Mouse (Mus musculus): ENCODE measurements around the gene F2r. TPM values are rescaled to one million over a fixed set of nuclear protein-coding genes. Genes with fewer than 3 reads are reported as not detected.

F2r gene
- total and polyA plus RNA-seq, 3 experiments, result 0.02 TPM; not detected in 2

- H3K27me3 ChIP-seq (ENCODE audit: insufficient read depth, low read length), result peaks cover 36% of the 10 kb centered on the region
- DNase-seq (ENCODE audit: low spot score) (no peak), ATAC-seq (ENCODE audit: extremely low read depth, insufficient number of reproducible peaks, low FRiP score, poor library complexity, severe bottlenecking) (no peak)
- TF ChIP-seq GATA1 (IDR thresholded peaks at IDR 0.05; ENCODE audit: borderline replicate concordance, low read length) (no peak), CTCF (IDR thresholded peaks at IDR 0.05; ENCODE audit: low read depth, low read length) (no peak), GATA2 (IDR thresholded peaks at IDR 0.05; ENCODE audit: borderline replicate concordance, low read depth, low read length) (no peak), TAL1 (conservative IDR thresholded peaks at IDR 0.05; ENCODE audit: low read depth, low read length) (no peak), POLR2AphosphoS5 (IDR thresholded peaks at IDR 0.05; ENCODE audit: insufficient replicate concordance, low read depth, low read length) (no peak)
- H3K4me3 ChIP-seq (ENCODE audit: low read depth, low read length), result no peak overlapping the region
- H3K9me3 ChIP-seq (replicated peaks), result no peaks in the 10 kb centered on the region
- 0 out of 2 replicates have a peak, but pooled peaks cover 1% of the 10 kb centered on the region for H3K4me1 ChIP-seq (ENCODE audit: insufficient read depth, low read depth, low read length)
- H3K36me3 ChIP-seq (replicated peaks), result no peaks in the 10 kb centered on the region
These were observed 20.7 kb downstream of the F2r start for GRCm38 (mm10) chr13:95597578-95597977.

DNA sequence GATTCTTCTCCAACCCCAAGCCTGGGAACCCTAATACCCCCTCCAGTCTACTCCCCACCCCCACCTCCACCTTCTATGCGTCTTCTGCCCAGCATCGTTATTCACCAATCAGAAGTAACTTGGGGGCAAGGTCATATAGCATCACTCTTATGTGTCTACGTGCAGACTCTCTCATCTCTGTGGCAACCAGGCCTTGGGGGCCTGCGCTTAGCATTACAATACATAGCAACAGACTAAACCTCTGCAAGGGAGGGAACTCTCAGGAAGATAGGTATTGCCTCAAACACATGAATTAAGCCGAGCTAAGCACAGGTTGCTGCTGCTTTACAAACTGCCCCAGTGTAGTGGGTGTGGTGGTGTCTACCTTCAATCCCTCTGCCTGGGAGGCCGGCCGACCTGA lies 21.6 kb downstream of the F2r start:
- ATAC-seq (ENCODE audit: extremely low read depth, insufficient number of reproducible peaks, low FRiP score, poor library complexity, severe bottlenecking) (no peak), DNase-seq (ENCODE audit: low spot score) (no peak)
- H3K4me3 ChIP-seq (ENCODE audit: low read depth, low read length), result no peak overlapping the region
- no peak for TF ChIP-seq CTCF (IDR thresholded peaks at IDR 0.05; ENCODE audit: low read depth, low read length)
- TF ChIP-seq GATA2 (IDR thresholded peaks at IDR 0.05; ENCODE audit: borderline replicate concordance, low read depth, low read length), result no peak
- TF ChIP-seq GATA1 (IDR thresholded peaks at IDR 0.05; ENCODE audit: borderline replicate concordance, low read length), result no peak
- no peak for TF ChIP-seq TAL1 (conservative IDR thresholded peaks at IDR 0.05; ENCODE audit: low read depth, low read length)
- TF ChIP-seq POLR2AphosphoS5 (IDR thresholded peaks at IDR 0.05; ENCODE audit: insufficient replicate concordance, low read depth, low read length), result no peak
- no peaks in the 10 kb centered on the region for H3K9me3 ChIP-seq (replicated peaks)
- H3K4me1 ChIP-seq (ENCODE audit: insufficient read depth, low read depth, low read length), result 0 out of 2 replicates have a peak, but pooled peaks cover 1% of the 10 kb centered on the region
- peaks cover 42% of the 10 kb centered on the region for H3K27me3 ChIP-seq (ENCODE audit: insufficient read depth, low read length)
- no peaks in the 10 kb centered on the region for H3K36me3 ChIP-seq (replicated peaks)

DNA sequence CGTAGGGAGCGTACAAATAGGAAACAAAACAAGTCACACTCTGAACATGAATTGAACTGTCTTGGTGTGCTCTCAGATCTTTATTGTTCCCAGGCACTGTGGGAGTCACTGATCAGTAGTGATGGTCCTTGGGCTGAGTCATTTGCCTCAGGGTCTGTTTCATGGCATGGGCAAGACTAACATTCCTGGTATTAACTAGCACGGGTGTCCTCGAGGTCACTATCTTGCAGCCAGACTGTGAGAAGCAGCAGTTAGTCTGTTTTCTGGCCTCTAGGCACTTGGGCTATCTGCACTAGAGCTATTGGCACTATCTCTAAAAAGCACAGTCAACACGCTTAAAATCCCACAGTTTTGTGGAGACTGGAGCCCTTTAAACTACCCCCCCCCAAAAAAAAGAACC lies 22.4 kb downstream of the F2r start:
- TF ChIP-seq GATA1 (IDR thresholded peaks at IDR 0.05; ENCODE audit: borderline replicate concordance, low read length) (no peak), CTCF (IDR thresholded peaks at IDR 0.05; ENCODE audit: low read depth, low read length) (no peak), GATA2 (IDR thresholded peaks at IDR 0.05; ENCODE audit: borderline replicate concordance, low read depth, low read length) (no peak), POLR2AphosphoS5 (IDR thresholded peaks at IDR 0.05; ENCODE audit: insufficient replicate concordance, low read depth, low read length) (no peak), TAL1 (conservative IDR thresholded peaks at IDR 0.05; ENCODE audit: low read depth, low read length) (no peak)
- Histone ChIP-seq H3K9me3 (replicated peaks) (no peaks in the 10 kb centered on the region), H3K27me3 (ENCODE audit: insufficient read depth, low read length) (peaks cover 42% of the 10 kb centered on the region), H3K36me3 (replicated peaks) (no peaks in the 10 kb centered on the region), H3K4me3 (ENCODE audit: low read depth, low read length) (no peak overlapping the region), H3K4me1 (ENCODE audit: insufficient read depth, low read depth, low read length) (0 out of 2 replicates have a peak, but pooled peaks cover 1% of the 10 kb centered on the region)
- no peak for DNase-seq (ENCODE audit: low spot score)
- no peak for ATAC-seq (ENCODE audit: extremely low read depth, insufficient number of reproducible peaks, low FRiP score, poor library complexity, severe bottlenecking)

DNA sequence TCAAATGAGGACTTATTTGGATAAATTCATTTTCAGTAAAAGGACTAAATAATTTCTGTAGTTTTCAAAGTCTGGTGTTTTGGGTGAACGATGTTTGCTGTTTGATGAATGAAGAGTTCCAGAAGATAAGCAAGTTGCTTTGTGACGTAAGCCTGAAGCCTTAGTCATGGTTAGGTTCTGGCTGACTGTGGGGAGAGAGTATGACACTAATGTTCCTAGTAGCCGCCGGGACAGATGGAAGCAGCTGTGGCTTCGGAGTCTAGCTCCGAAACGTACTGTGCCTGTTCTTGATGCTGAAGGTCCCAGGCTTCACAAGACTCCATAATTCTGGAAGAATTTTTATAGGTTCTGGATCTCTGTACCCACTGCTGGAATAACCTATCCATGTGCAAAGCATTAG lies 22.9 kb downstream of the F2r start:
- ATAC-seq (ENCODE audit: extremely low read depth, insufficient number of reproducible peaks, low FRiP score, poor library complexity, severe bottlenecking) (no peak), DNase-seq (ENCODE audit: low spot score) (no peak)
- H3K4me3 ChIP-seq (ENCODE audit: low read depth, low read length), result no peak overlapping the region
- H3K27me3 ChIP-seq (ENCODE audit: insufficient read depth, low read length), result peaks cover 41% of the 10 kb centered on the region
- 0 out of 2 replicates have a peak, but pooled peaks cover 1% of the 10 kb centered on the region for H3K4me1 ChIP-seq (ENCODE audit: insufficient read depth, low read depth, low read length)
- TF ChIP-seq CTCF (IDR thresholded peaks at IDR 0.05; ENCODE audit: low read depth, low read length), result no peak
- TF ChIP-seq POLR2AphosphoS5 (IDR thresholded peaks at IDR 0.05; ENCODE audit: insufficient replicate concordance, low read depth, low read length), result no peak
- no peak for TF ChIP-seq GATA2 (IDR thresholded peaks at IDR 0.05; ENCODE audit: borderline replicate concordance, low read depth, low read length)
- no peak for TF ChIP-seq GATA1 (IDR thresholded peaks at IDR 0.05; ENCODE audit: borderline replicate concordance, low read length)
- no peak for TF ChIP-seq TAL1 (conservative IDR thresholded peaks at IDR 0.05; ENCODE audit: low read depth, low read length)
- H3K9me3 ChIP-seq (replicated peaks), result no peaks in the 10 kb centered on the region
- H3K36me3 ChIP-seq (replicated peaks), result no peaks in the 10 kb centered on the region

GRCm38 (mm10) chr13:95592860-95593259 lies 25.4 kb downstream of the F2r start:
- no peaks in the 10 kb centered on the region for H3K9me3 ChIP-seq (replicated peaks)
- H3K4me1 ChIP-seq (ENCODE audit: insufficient read depth, low read depth, low read length), result peaks cover 5% of the 10 kb centered on the region; the same call in 1 of the 2 replicates
- no peak overlapping the region for H3K4me3 ChIP-seq (ENCODE audit: low read depth, low read length)
- no peak for DNase-seq (ENCODE audit: low spot score)
- H3K36me3 ChIP-seq (replicated peaks), result no peaks in the 10 kb centered on the region
- TF ChIP-seq TAL1 (conservative IDR thresholded peaks at IDR 0.05; ENCODE audit: low read depth, low read length), result no peak
- TF ChIP-seq GATA2 (IDR thresholded peaks at IDR 0.05; ENCODE audit: borderline replicate concordance, low read depth, low read length), result no peak
- no peak for TF ChIP-seq CTCF (IDR thresholded peaks at IDR 0.05; ENCODE audit: low read depth, low read length)
- no peak for TF ChIP-seq POLR2AphosphoS5 (IDR thresholded peaks at IDR 0.05; ENCODE audit: insufficient replicate concordance, low read depth, low read length)
- TF ChIP-seq GATA1 (IDR thresholded peaks at IDR 0.05; ENCODE audit: borderline replicate concordance, low read length), result no peak
- ATAC-seq (ENCODE audit: extremely low read depth, insufficient number of reproducible peaks, low FRiP score, poor library complexity, severe bottlenecking), result no peak
- H3K27me3 ChIP-seq (ENCODE audit: insufficient read depth, low read length), result peaks cover 44% of the 10 kb centered on the region

DNA sequence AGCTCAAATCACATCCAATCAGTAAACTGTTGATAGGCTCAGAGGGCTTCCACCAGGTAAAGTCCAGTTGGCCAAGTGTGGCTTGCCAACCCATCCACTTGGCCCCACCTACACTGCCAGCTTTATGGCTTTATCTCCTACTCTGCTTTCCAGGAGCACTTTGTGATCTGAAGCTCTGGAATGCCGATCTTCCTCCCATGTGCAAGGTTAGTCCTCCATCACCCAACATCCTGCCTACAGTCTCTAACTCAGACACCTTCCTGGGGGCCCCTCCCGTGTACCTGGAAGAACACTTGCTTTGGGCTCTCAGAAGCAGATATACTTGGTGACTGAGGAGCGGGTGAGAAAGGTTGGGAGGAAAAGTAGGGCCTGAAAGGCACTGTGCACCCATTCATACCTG lies 26.7 kb downstream of the F2r start:
- Histone ChIP-seq H3K36me3 (replicated peaks) (no peaks in the 10 kb centered on the region), H3K4me1 (ENCODE audit: insufficient read depth, low read depth, low read length) (peaks cover 5% of the 10 kb centered on the region; the same call in 1 of the 2 replicates), H3K4me3 (ENCODE audit: low read depth, low read length) (no peak overlapping the region), H3K27me3 (ENCODE audit: insufficient read depth, low read length) (peaks cover 49% of the 10 kb centered on the region), H3K9me3 (replicated peaks) (no peaks in the 10 kb centered on the region)
- DNase-seq (ENCODE audit: low spot score) (no peak), ATAC-seq (ENCODE audit: extremely low read depth, insufficient number of reproducible peaks, low FRiP score, poor library complexity, severe bottlenecking) (no peak)
- TF ChIP-seq TAL1 (conservative IDR thresholded peaks at IDR 0.05; ENCODE audit: low read depth, low read length), result no peak
- TF ChIP-seq POLR2AphosphoS5 (IDR thresholded peaks at IDR 0.05; ENCODE audit: insufficient replicate concordance, low read depth, low read length), result no peak
- no peak for TF ChIP-seq GATA2 (IDR thresholded peaks at IDR 0.05; ENCODE audit: borderline replicate concordance, low read depth, low read length)
- no peak for TF ChIP-seq GATA1 (IDR thresholded peaks at IDR 0.05; ENCODE audit: borderline replicate concordance, low read length)
- TF ChIP-seq CTCF (IDR thresholded peaks at IDR 0.05; ENCODE audit: low read depth, low read length), result no peak
